Mouse (Mus musculus): ENCODE measurements around the gene Aldh1a3. TPM values are rescaled to one million over a fixed set of nuclear protein-coding genes. Genes with fewer than 3 reads are reported as not detected.

The Aldh1a3 gene
- polyA plus RNA-seq, 1 experiment from 2014 or later, result 14.5 TPM

DNA sequence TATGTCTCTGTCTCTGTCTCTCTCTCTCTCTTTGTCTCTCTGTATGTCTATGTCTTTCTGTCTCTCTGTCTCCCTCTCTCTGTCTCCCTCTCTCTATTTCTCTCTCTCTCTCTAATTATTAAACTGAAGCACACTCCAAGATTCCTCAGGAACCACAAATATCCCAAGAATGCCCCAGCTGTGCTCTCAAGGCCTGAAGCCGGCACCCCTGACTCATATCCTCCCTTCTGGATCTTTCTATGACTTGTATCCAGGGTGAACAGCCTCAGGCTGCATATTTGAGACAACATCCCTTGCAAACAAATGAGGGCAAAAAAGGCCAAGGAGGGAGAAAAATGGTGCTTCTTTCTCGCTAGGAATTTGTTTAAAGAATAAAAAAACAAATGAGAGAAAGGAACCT is 61.4 kb downstream of the Aldh1a3 start, which contains the start of gene Gm10974:
Gm10974 (plus strand) TSS at position 2 of the 400 bp plus-strand sequence.
- WGBS, result 33% methylated on average over 2 of the region's 2 CpGs
- no peak within 1 kb of the TSS for H3K4me2 ChIP-seq (ENCODE audit: low read depth, low read length)
- H3K9me3 ChIP-seq (replicated peaks; ENCODE audit: control insufficient read depth, low read length), result peaks cover 12% of the 10 kb centered on the region
- 0 out of 2 replicates have a peak, but pooled peaks cover 3% of the 10 kb centered on the region for H3K36me3 ChIP-seq (ENCODE audit: control insufficient read depth, insufficient read depth, low read length)
- H3K27me3 ChIP-seq (ENCODE audit: control insufficient read depth, insufficient read depth, low read length), result no peaks in the 10 kb centered on the region
- ATAC-seq (ENCODE audit: insufficient read depth, low FRiP score), result no peak
- H3K4me3 ChIP-seq (replicated peaks; ENCODE audit: low read length), result no peak within 1 kb of the TSS
- no peak within 1 kb of the TSS for H3K9ac ChIP-seq (ENCODE audit: low read length)
- peaks cover 13% of the 10 kb centered on the region for H3K4me1 ChIP-seq (ENCODE audit: control insufficient read depth, insufficient read depth, low read length)
- no peak within 1 kb of the TSS for H3K27ac ChIP-seq (ENCODE audit: low read length)

DNA sequence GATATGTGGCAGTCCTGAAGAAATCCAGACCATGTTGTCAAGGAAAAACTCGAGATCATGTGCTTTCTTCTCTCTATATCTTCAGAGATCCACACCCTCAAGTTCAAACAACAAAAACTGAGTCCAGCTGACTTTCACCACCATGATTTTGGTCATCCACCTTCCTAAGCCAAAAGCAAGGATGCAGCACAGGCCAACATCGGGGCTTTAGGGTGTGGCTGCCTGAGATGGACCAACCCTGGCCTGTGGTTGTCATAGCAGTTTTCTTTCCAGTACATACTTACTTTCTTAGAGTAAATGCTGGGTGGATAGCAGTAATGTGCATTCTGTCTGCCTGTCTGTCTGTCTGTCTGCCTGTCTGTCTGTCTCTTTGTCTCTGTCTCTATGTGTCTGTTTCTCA is 61.9 kb downstream of the Aldh1a3 start:
- Histone ChIP-seq H3K4me3 (replicated peaks; ENCODE audit: low read length) (no peak overlapping the region), H3K9me3 (replicated peaks; ENCODE audit: control insufficient read depth, low read length) (peaks cover 14% of the 10 kb centered on the region), H3K27ac (ENCODE audit: low read length) (no peak overlapping the region), H3K27me3 (ENCODE audit: control insufficient read depth, insufficient read depth, low read length) (no peaks in the 10 kb centered on the region), H3K4me2 (ENCODE audit: low read depth, low read length) (no peak overlapping the region), H3K36me3 (ENCODE audit: control insufficient read depth, insufficient read depth, low read length) (peaks cover 6% of the 10 kb centered on the region), H3K9ac (ENCODE audit: low read length) (no peak overlapping the region), H3K4me1 (ENCODE audit: control insufficient read depth, insufficient read depth, low read length) (peaks cover 13% of the 10 kb centered on the region)
- no peak for ATAC-seq (ENCODE audit: insufficient read depth, low FRiP score)
- WGBS, result 63% methylated on average over 2 of the region's 2 CpGs

- Histone ChIP-seq H3K27ac (ENCODE audit: low read length) (no peak overlapping the region), H3K4me1 (ENCODE audit: control insufficient read depth, insufficient read depth, low read length) (peaks cover 7% of the 10 kb centered on the region), H3K27me3 (ENCODE audit: control insufficient read depth, insufficient read depth, low read length) (no peaks in the 10 kb centered on the region), H3K4me2 (ENCODE audit: low read depth, low read length) (no peak overlapping the region), H3K9ac (ENCODE audit: low read length) (no peak overlapping the region), H3K9me3 (replicated peaks; ENCODE audit: control insufficient read depth, low read length) (peaks cover 15% of the 10 kb centered on the region), H3K4me3 (replicated peaks; ENCODE audit: low read length) (no peak overlapping the region), H3K36me3 (ENCODE audit: control insufficient read depth, insufficient read depth, low read length) (peaks cover 15% of the 10 kb centered on the region)
- no peak for ATAC-seq (ENCODE audit: insufficient read depth, low FRiP score)
- 92% methylated on average over 11 of the region's 11 CpGs for WGBS
Measured at GRCm38 (mm10) chr7:66364491-66364890, 62.8 kb downstream of the Aldh1a3 start.

- Histone ChIP-seq H3K4me2 (ENCODE audit: low read depth, low read length) (no peak overlapping the region), H3K4me1 (ENCODE audit: control insufficient read depth, insufficient read depth, low read length) (no peaks in the 10 kb centered on the region), H3K27me3 (ENCODE audit: control insufficient read depth, insufficient read depth, low read length) (no peaks in the 10 kb centered on the region), H3K36me3 (ENCODE audit: control insufficient read depth, insufficient read depth, low read length) (peaks cover 12% of the 10 kb centered on the region), H3K9ac (ENCODE audit: low read length) (no peak overlapping the region), H3K27ac (ENCODE audit: low read length) (no peak overlapping the region), H3K4me3 (replicated peaks; ENCODE audit: low read length) (no peak overlapping the region), H3K9me3 (replicated peaks; ENCODE audit: control insufficient read depth, low read length) (peaks cover 15% of the 10 kb centered on the region)
- no peak for ATAC-seq (ENCODE audit: insufficient read depth, low FRiP score)
- 79% methylated on average over 4 of the region's 4 CpGs for WGBS
Measured at GRCm38 (mm10) chr7:66359044-66359443, 68.3 kb downstream of the Aldh1a3 start.

GRCm38 (mm10) chr7:66358461-66358860 is 68.9 kb downstream of the Aldh1a3 start:
- H3K36me3 ChIP-seq (ENCODE audit: control insufficient read depth, insufficient read depth, low read length), result peaks cover 12% of the 10 kb centered on the region
- no peaks in the 10 kb centered on the region for H3K27me3 ChIP-seq (ENCODE audit: control insufficient read depth, insufficient read depth, low read length)
- no peaks in the 10 kb centered on the region for H3K4me1 ChIP-seq (ENCODE audit: control insufficient read depth, insufficient read depth, low read length)
- H3K9me3 ChIP-seq (replicated peaks; ENCODE audit: control insufficient read depth, low read length), result peaks cover 15% of the 10 kb centered on the region
- WGBS, result 85% methylated on average over 3 of the region's 3 CpGs
- H3K4me3 ChIP-seq (replicated peaks; ENCODE audit: low read length), result no peak overlapping the region
- H3K27ac ChIP-seq (ENCODE audit: low read length), result no peak overlapping the region
- no peak overlapping the region for H3K4me2 ChIP-seq (ENCODE audit: low read depth, low read length)
- no peak overlapping the region for H3K9ac ChIP-seq (ENCODE audit: low read length)
- ATAC-seq (ENCODE audit: insufficient read depth, low FRiP score), result no peak

- 81% methylated on average over 8 of the region's 8 CpGs for WGBS
- Histone ChIP-seq H3K27ac (ENCODE audit: low read length) (no peak overlapping the region), H3K27me3 (ENCODE audit: control insufficient read depth, insufficient read depth, low read length) (no peaks in the 10 kb centered on the region), H3K4me2 (ENCODE audit: low read depth, low read length) (no peak overlapping the region), H3K9ac (ENCODE audit: low read length) (no peak overlapping the region), H3K4me1 (ENCODE audit: control insufficient read depth, insufficient read depth, low read length) (no peaks in the 10 kb centered on the region), H3K4me3 (replicated peaks; ENCODE audit: low read length) (no peak overlapping the region), H3K36me3 (ENCODE audit: control insufficient read depth, insufficient read depth, low read length) (peaks cover 12% of the 10 kb centered on the region), H3K9me3 (replicated peaks; ENCODE audit: control insufficient read depth, low read length) (peaks cover 4% of the 10 kb centered on the region)
- no peak for ATAC-seq (ENCODE audit: insufficient read depth, low FRiP score)
Measured at GRCm38 (mm10) chr7:66355791-66356522, 71.4 kb downstream of the Aldh1a3 start.

DNA sequence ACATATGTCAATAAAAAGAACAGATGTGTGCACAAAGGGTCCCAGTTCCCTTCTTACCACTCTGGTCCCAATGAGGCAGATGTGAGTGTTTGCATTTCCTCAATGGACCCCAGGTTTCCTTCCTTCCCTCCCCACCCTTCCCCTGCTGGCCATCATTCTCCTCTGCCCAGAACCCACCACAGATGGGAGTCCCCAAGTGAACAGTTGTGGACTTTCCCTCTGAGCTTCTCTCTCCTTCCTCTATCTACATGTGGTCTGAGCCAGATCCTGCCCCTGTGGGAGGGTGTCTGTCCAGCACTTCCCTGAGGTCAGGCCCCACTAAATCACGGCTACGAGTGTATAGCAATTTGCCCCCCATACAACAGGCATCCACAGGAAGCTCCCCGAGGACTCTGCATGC is 72.4 kb downstream of the Aldh1a3 start:
- Histone ChIP-seq H3K4me3 (replicated peaks; ENCODE audit: low read length) (no peak overlapping the region), H3K9ac (ENCODE audit: low read length) (no peak overlapping the region), H3K4me2 (ENCODE audit: low read depth, low read length) (no peak overlapping the region), H3K27ac (ENCODE audit: low read length) (no peak overlapping the region), H3K27me3 (ENCODE audit: control insufficient read depth, insufficient read depth, low read length) (no peaks in the 10 kb centered on the region), H3K9me3 (replicated peaks; ENCODE audit: control insufficient read depth, low read length) (no peaks in the 10 kb centered on the region), H3K4me1 (ENCODE audit: control insufficient read depth, insufficient read depth, low read length) (0 out of 2 replicates have a peak, but pooled peaks cover under 1% of the 10 kb centered on the region), H3K36me3 (ENCODE audit: control insufficient read depth, insufficient read depth, low read length) (0 out of 2 replicates have a peak, but pooled peaks cover 4% of the 10 kb centered on the region)
- WGBS, result 55% methylated on average over 3 of the region's 3 CpGs
- no peak for ATAC-seq (ENCODE audit: insufficient read depth, low FRiP score)

DNA sequence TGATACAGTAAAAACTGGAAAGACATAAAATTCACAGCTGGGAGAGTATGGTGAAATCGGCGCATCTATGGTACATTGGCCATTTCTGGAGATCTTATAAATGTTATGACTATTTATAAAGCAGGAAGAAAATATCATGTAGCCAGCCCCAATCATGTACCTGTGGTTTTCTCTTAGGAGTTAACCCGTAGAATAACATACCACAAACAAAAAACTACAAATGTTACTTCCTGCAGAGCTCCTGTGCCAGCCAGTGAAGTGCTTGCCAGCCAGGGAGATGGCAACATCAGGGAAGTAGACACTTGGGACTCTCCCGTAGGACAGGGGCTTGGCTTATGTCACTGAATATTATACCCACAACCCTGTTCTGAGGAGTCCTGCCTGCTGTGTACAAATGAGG is 76.2 kb downstream of the Aldh1a3 start:
- Histone ChIP-seq H3K9ac (ENCODE audit: low read length) (no peak overlapping the region), H3K4me1 (ENCODE audit: control insufficient read depth, insufficient read depth, low read length) (peaks cover 11% of the 10 kb centered on the region), H3K27me3 (ENCODE audit: control insufficient read depth, insufficient read depth, low read length) (no peaks in the 10 kb centered on the region), H3K27ac (ENCODE audit: low read length) (no peak overlapping the region), H3K4me3 (replicated peaks; ENCODE audit: low read length) (no peak overlapping the region), H3K36me3 (ENCODE audit: control insufficient read depth, insufficient read depth, low read length) (no peaks in the 10 kb centered on the region), H3K9me3 (replicated peaks; ENCODE audit: control insufficient read depth, low read length) (no peaks in the 10 kb centered on the region), H3K4me2 (ENCODE audit: low read depth, low read length) (no peak overlapping the region)
- 78% methylated on average over 4 of the region's 4 CpGs for WGBS
- no peak for ATAC-seq (ENCODE audit: insufficient read depth, low FRiP score)

DNA sequence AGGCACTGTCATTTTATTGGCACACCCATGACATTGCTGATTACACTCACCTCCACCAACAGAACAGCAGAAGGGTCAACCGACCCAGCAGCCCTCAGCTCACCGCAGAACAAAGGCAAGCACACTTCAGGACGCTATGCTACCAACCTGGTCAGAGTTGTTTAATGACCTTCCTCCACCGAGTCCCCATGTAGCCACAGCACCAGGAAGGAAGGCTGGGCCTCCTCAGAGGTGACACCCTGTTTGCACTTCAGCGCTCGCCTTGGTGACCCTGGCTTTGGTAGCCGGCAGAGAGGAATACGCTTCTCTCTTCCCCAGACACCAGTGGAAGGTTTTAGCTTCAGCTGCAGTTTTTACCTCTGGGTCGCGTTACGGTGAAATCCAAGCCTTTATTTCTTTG is 77.6 kb downstream of the Aldh1a3 start:
- Histone ChIP-seq H3K27ac (ENCODE audit: low read length) (no peak overlapping the region), H3K4me3 (replicated peaks; ENCODE audit: low read length) (no peak overlapping the region), H3K36me3 (ENCODE audit: control insufficient read depth, insufficient read depth, low read length) (no peaks in the 10 kb centered on the region), H3K4me2 (ENCODE audit: low read depth, low read length) (no peak overlapping the region), H3K9ac (ENCODE audit: low read length) (no peak overlapping the region), H3K4me1 (ENCODE audit: control insufficient read depth, insufficient read depth, low read length) (peaks cover 11% of the 10 kb centered on the region), H3K9me3 (replicated peaks; ENCODE audit: control insufficient read depth, low read length) (no peaks in the 10 kb centered on the region), H3K27me3 (ENCODE audit: control insufficient read depth, insufficient read depth, low read length) (no peaks in the 10 kb centered on the region)
- ATAC-seq (ENCODE audit: insufficient read depth, low FRiP score), result no peak
- 38% methylated on average over 11 of the region's 11 CpGs for WGBS
